Mouse (Mus musculus): ENCODE data around the gene F12.

- no peak for TF ChIP-seq MAZ (IDR thresholded peaks at IDR 0.05; ENCODE audit: low read depth, low read length)
- no peak for TF ChIP-seq POLR2A (IDR thresholded peaks at IDR 0.05; ENCODE audit: control insufficient read depth in 1 of 2, insufficient read depth in 1 of 2, low read depth in 1 of 2, low read length in 2 of 2, poor library complexity in 1 of 2)
- no peak for TF ChIP-seq ZC3H11A (IDR thresholded peaks at IDR 0.05; ENCODE audit: low read depth, low read length)
- TF ChIP-seq USF1 (IDR thresholded peaks at IDR 0.05; ENCODE audit: low read depth, low read length): no peak
- TF ChIP-seq HCFC1 (IDR thresholded peaks at IDR 0.05; ENCODE audit: low read depth, low read length): no peak
These were observed 36.4 kb upstream of the F12 start for GRCm38 (mm10) chr13:55462965-55463364.

All from MEL (cell line).